Mouse (Mus musculus) kidney, embryonic 16.5 days (tissue): ENCODE measurements around the gene Ncoa6. TPM values are rescaled to one million over a fixed set of nuclear protein-coding genes. Genes with fewer than 3 reads are reported as not detected.
A peak's percentile ranks its signal among the peaks of the same experiment; 100 is the strongest.

Experiments
- ATAC-seq: fragments of 200-750 bp; cut with Nextera tagmentation; 2 replicates; pipeline ENCODE4 v1.8.0; 2017; ENCODE audit warnings: moderate TSS enrichment; ENCODE audit not compliant: low FRiP score, low TSS enrichment
- H3K27ac ChIP-seq: fragments of 300-500 bp; sonication (generic); 2 replicates; pipeline ENCODE4 v1.5.1; 2014; ENCODE audit warnings: low read length
- H3K27me3 ChIP-seq: fragments of 300-500 bp; sonication (generic); 2 replicates; pipeline ENCODE4 v1.6.1; 2014; ENCODE audit warnings: low read length, control low read depth, mixed read lengths; ENCODE audit not compliant: insufficient read depth
- H3K36me3 ChIP-seq: fragments of 300-500 bp; sonication (generic); 2 replicates; pipeline ENCODE4 v1.6.1; 2014; ENCODE audit warnings: low read length, control low read depth, mixed read lengths; ENCODE audit not compliant: insufficient read depth
- H3K4me1 ChIP-seq: fragments of 300-500 bp; sonication (generic); 2 replicates; pipeline ENCODE4 v1.6.1; 2014; ENCODE audit warnings: low read length, control low read depth, mixed read lengths; ENCODE audit not compliant: insufficient read depth
- H3K4me2 ChIP-seq: fragments of 300-500 bp; sonication (generic); replicated peaks from 2 replicates; pipeline ENCODE4 v1.6.1; 2014; ENCODE audit warnings: low read depth, low read length
- H3K4me3 ChIP-seq: fragments of 300-500 bp; sonication (generic); 2 replicates; pipeline ENCODE4 v1.5.1; 2014; ENCODE audit warnings: mild to moderate bottlenecking, low read length
- H3K9ac ChIP-seq: fragments of 300-500 bp; sonication (generic); replicated peaks from 2 replicates; pipeline ENCODE4 v1.6.1; 2014; ENCODE audit warnings: low read length
- H3K9me3 ChIP-seq: fragments of 300-500 bp; sonication (generic); 2 replicates; pipeline ENCODE4 v1.6.1; 2016; ENCODE audit warnings: low read length, control low read depth
- WGBS: fragments of 180-500 bp; shearing (Covaris S2); extraction: QIAGEN DNeasy Blood & Tissue Kit; methylation state at CpG from one replicate; pipeline ENCODE4 v1.1.7; 2014; 5-methylcytosine and 5-hydroxymethylcytosine counted together
- polyA plus RNA-seq: library from polyadenylated mRNA; unstranded; fragments of >200 nt; fragmentation: Nextera tagmentation; extraction: Ambion mirVana; gene quantifications from 2 replicates; pipeline ENCODE4 v1.2.1, GENCODE M21; 2015

Ncoa6 gene
- polyA plus RNA-seq, 1 experiment from 2014 or later: 14.2 TPM

DNA sequence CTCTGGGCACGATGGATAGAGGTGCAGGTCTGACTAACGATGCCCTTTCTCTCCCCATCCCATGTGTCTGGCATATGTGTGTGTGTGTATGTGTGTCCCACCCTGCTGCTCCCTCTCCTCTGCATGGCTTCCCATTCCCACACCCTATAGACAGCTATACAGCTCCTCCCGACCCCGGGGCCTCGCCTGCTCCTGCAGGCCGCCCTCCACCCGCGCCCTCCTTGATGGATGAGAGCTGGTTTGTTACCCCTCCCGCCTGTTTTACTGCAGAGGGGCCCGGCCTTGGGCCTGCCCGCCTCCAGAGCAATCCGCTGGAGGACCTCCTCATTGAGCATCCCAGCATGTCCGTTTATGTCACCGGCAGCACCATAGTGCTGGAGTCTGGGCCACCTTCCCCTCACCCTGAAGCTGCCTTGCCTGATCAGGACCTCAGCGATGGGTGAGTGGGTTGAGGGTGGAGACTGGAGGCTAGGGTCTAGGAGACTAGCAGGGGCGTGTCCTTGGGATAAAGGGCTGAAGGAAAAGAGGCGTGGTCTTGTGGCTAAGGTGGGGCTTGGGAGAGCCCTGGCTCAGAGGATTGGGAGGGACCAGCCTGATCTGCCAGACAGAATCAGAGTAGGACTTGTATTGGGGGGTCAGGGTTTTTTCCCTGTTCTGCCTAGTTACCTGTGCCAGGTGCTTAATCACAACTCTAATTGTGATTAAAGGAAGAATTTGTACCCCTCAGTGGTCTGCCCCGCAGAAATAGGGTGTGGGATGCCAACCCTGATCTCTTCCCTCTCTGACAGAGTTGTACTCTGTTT, 87.8 kb downstream of the Ncoa6 start:
- WGBS: 48% methylated on average over 18 of the region's 18 CpGs
- H3K9ac ChIP-seq: no peak overlapping the region

DNA sequence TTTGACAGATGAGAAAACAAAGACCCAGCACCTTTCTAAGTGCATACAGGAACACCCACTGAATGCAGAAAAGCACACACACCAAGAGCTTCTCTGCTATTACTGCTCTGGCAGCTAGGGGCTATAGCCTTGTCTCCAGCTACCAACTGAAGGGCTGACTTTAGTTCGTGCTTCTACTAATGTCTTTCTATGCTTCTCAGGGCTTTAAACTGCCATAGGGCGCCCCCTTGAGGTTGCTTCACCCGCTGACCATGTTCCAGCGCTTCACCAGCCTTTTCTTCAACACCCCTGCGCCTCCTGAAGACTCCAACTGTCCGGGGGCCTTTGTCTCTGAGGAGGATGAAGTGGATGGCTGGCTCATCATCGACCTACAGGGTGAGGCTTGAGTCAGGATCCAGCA, 88.6 kb downstream of the Ncoa6 start:
- Histone ChIP-seq H3K4me1 (peaks cover 30% of the 10 kb centered on the region), H3K36me3 (peaks cover 18% of the 10 kb centered on the region; the same call in 1 of the 2 replicates), H3K9me3 (no peaks in the 10 kb centered on the region), H3K27me3 (peaks cover 4% of the 10 kb centered on the region; the same call in 1 of the 2 replicates), H3K4me2 (no peak overlapping the region), H3K9ac (no peak overlapping the region), H3K27ac (no peak overlapping the region), H3K4me3 (no peak overlapping the region)
- no peak for ATAC-seq
- WGBS: 27% methylated on average over 7 of the region's 7 CpGs

More for the DNA sequence above, 87.8 kb downstream of the Ncoa6 start:
- ATAC-seq: no peak
- H3K4me1 ChIP-seq: peaks cover 24% of the 10 kb centered on the region
- no peak overlapping the region for H3K27ac ChIP-seq
- no peak overlapping the region for H3K4me3 ChIP-seq
- H3K27me3 ChIP-seq: no peaks in the 10 kb centered on the region
- H3K9me3 ChIP-seq: no peaks in the 10 kb centered on the region
- peaks cover 24% of the 10 kb centered on the region for H3K36me3 ChIP-seq
- H3K4me2 ChIP-seq: 0 out of 2 replicates have a peak overlapping the region, but pooled peaks have one; percentile 3

DNA sequence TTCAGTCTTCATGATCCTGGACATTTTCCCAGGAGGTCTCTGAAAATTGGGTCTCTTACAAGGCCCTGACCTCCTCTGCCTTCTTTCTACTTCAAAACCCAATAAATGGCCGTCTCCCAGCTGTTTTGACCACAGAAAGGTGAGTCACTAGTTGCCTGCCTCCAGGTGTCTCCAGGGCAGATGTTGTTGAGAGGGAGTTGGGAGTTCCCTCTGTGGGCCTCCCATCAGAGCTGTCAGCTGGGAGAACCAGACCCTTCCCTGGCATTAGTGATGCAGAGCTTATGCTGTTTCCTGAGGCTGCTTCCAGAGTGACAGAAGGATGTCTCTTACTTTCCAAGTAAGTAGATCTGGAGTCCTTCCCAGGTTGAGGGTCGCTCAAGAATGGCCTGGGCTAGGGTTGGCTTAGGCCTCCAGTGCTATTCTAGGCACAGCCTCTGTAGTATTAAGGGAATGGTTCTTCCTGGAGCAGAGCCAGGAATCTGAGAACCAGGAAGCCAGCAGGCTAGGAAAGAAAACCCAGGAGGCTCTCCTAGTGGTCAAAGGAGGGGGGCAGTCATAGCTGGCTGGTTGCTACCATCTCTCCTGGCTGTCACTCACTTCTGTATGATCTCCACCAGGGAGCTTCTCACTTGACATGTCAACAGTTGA, 90.8 kb downstream of the Ncoa6 start:
- 0 out of 2 replicates have a peak, but pooled peaks cover 7% of the 10 kb centered on the region for H3K36me3 ChIP-seq
- H3K9ac ChIP-seq: no peak overlapping the region
- peak overlapping the region; percentile 94 for H3K4me2 ChIP-seq
- peak overlapping the region; percentile 96 for H3K4me3 ChIP-seq
- H3K27me3 ChIP-seq: peaks cover 9% of the 10 kb centered on the region; the same call in 1 of the 2 replicates
- no peak overlapping the region for H3K27ac ChIP-seq
- WGBS: 79% methylated on average over 2 of the region's 2 CpGs
- no peak for ATAC-seq
- H3K4me1 ChIP-seq: peaks cover 30% of the 10 kb centered on the region
- H3K9me3 ChIP-seq: no peaks in the 10 kb centered on the region

DNA sequence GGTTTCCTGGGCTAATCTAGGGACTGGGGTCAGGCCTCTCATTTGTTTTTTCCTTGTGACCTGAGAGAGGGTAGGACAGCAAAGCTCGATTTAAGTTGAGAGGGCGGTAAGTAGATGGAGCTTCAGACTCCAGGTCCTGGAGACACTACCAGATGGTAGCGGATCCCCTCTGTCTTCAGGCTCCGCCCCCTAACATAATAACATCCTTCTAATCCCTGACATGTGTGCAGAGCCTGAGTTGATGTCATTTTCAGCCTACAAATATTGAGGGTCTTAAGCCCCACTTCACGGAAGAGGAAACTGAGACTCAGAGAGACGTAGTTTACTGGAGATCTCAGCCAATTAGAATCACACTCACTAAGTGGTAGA, 91.4 kb downstream of the Ncoa6 start:
- Histone ChIP-seq H3K4me2 (peak overlapping the region; percentile 94), H3K27ac (peak overlapping the region; percentile 98), H3K9me3 (no peaks in the 10 kb centered on the region), H3K4me1 (peaks cover 30% of the 10 kb centered on the region), H3K4me3 (peak overlapping the region; percentile 96), H3K9ac (peak overlapping the region; percentile 98), H3K36me3 (0 out of 2 replicates have a peak, but pooled peaks cover 4% of the 10 kb centered on the region), H3K27me3 (peaks cover 9% of the 10 kb centered on the region; the same call in 1 of the 2 replicates)
- WGBS: 25% methylated on average over 6 of the region's 6 CpGs
- ATAC-seq: peak; percentile 23

DNA sequence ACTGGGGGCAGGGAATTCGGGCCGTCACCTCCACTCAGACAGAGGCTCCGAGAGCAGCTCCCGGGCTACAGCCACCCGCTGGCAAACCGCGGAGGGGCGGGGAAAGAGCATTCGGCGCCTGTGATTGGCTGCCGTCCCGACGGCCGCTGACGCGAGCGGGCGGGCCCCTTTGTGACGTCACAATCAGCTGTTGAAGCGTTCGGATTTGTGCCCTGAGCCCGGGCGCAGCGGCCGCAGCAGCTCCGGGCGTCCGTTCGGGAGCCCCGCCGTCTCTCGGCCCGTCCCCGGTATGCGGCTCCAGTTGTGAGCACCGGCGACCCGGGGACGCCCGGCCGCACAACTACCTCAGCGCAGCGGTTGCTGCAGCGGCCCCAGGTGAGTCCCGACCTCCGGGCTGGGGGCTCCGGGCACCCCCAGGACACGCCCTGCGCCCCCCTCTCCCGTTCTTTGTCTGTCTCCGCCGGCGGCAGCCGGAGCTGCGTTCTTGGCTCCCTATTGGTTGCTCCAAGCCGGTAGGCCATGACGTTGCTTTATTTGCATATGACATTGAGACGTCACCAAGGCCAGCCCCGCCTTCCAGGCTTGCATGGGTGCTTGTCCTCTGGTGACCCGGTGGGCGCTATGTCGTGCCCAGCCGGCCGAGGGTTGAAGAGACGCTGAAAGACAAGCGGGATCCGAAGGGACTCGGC, 91.9 kb downstream of the Ncoa6 start:
- Histone ChIP-seq H3K4me3 (peak overlapping the region; percentile 96), H3K4me1 (peaks cover 30% of the 10 kb centered on the region), H3K9me3 (no peaks in the 10 kb centered on the region), H3K27ac (peak overlapping the region; percentile 98), H3K36me3 (no peaks in the 10 kb centered on the region), H3K9ac (peak overlapping the region; percentile 98), H3K4me2 (peak overlapping the region; percentile 94), H3K27me3 (peaks cover 9% of the 10 kb centered on the region; the same call in 1 of the 2 replicates)
- peak; percentile 92 for ATAC-seq
- WGBS: under 1% methylated on average over 67 of the region's 68 CpGs

DNA sequence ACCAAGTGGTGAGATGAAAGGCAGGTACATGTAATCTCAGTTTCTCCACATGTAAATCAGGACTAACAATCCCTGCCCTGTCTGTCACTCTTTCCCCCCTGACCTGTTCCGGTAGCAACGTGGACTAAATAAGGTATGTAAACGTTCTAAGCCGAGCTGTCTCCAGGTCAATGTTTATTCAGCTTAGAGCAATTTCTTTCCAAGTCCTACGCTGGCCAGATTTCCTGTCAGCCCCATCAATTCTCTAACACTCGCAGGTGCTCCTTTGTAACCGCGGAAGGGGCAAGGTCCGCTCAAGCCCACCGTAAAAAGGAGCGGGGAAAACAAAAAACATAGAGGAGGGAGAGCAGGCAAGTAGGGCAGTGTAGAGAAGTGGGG, 92.6 kb downstream of the Ncoa6 start:
- WGBS: under 1% methylated on average over 11 of the region's 11 CpGs
- Histone ChIP-seq H3K4me1 (peaks cover 27% of the 10 kb centered on the region), H3K9me3 (no peaks in the 10 kb centered on the region), H3K4me2 (peak overlapping the region; percentile 94), H3K9ac (peak overlapping the region; percentile 98), H3K27ac (no peak overlapping the region), H3K4me3 (peak overlapping the region; percentile 96), H3K27me3 (peaks cover 9% of the 10 kb centered on the region; the same call in 1 of the 2 replicates), H3K36me3 (no peaks in the 10 kb centered on the region)
- ATAC-seq: no peak; the same call in 1 of the 2 replicates

DNA sequence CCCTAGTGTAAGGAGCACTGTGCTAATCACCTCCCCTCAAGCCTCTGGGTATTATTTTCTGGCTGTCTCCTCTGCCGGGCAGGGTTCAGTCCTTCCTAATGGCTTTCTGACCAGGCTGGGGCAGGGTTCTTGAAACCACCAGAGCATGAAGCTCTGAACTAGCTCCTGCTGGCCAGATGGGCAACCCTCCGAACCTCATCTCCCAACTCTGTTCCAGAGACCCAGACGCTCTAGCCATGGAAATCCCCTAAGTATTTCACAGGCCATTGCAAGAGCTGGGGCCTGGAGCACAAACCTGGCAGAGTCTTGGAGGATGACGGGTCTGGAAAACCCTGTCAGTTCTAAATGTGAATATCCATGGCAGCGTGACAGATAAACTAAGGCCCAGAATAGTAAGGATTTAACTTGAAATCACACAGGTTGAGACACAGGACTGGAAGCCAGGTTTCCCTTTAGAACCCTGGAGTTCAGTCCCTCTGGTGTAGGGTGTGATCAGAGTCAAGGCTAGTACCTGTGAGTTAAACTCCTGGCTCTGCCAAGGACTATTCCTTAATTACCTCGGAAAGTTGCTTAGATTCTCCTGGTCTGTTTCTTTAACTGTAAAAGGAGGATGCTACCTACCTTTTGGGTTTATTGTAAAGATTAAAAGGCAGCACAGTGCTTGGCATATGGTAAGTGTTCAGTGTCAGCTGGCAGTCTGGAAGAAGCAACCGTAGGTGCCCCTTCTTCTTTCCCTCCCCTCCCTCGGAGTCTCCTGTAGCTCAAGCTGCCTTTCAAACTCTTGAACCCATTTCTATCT, 93.2 kb downstream of the Ncoa6 start, which contains the start of gene Trp53inp2:
Gene Trp53inp2 (plus strand): TSS at position 799 of the 799 bp plus-strand sequence.
- H3K27me3 ChIP-seq: peaks cover 9% of the 10 kb centered on the region; the same call in 1 of the 2 replicates
- H3K4me1 ChIP-seq: peaks cover 21% of the 10 kb centered on the region
- WGBS: 38% methylated on average over 8 of the region's 8 CpGs
- H3K9me3 ChIP-seq: no peaks in the 10 kb centered on the region
- H3K36me3 ChIP-seq: no peaks in the 10 kb centered on the region
- peak within 1 kb of the TSS; percentile 94 for H3K4me2 ChIP-seq
- ATAC-seq: no peak
- peak within 1 kb of the TSS; percentile 98 for H3K27ac ChIP-seq
- H3K9ac ChIP-seq: peak within 1 kb of the TSS; percentile 98
- H3K4me3 ChIP-seq: peak within 1 kb of the TSS; percentile 96

DNA sequence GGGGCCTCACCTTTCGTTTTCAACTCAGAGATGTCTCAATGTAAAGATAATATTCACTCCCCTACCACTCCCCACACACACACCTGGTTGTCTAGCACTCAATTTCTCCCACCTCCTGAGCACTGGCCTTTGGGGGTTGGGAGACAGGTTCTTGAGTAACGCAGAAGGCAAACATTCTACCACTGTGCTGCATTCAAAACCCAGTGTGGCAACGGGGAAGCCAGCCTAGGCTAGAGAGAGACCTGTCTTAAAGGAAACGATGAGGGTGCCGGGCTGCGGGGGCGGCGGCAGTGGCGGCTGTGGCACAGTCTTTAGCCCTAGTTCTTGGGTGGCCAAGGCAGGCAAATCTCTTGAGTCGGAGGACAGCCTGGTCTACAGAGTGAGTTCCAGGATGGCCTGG, 97.5 kb downstream of the Ncoa6 start:
- WGBS: 79% methylated on average over 10 of the region's 10 CpGs
- Histone ChIP-seq H3K27ac (no peak overlapping the region), H3K4me3 (no peak overlapping the region), H3K4me1 (peaks cover 8% of the 10 kb centered on the region), H3K4me2 (no peak overlapping the region), H3K9ac (no peak overlapping the region), H3K36me3 (no peaks in the 10 kb centered on the region), H3K27me3 (peaks cover 9% of the 10 kb centered on the region; the same call in 1 of the 2 replicates), H3K9me3 (no peaks in the 10 kb centered on the region)
- no peak for ATAC-seq

DNA sequence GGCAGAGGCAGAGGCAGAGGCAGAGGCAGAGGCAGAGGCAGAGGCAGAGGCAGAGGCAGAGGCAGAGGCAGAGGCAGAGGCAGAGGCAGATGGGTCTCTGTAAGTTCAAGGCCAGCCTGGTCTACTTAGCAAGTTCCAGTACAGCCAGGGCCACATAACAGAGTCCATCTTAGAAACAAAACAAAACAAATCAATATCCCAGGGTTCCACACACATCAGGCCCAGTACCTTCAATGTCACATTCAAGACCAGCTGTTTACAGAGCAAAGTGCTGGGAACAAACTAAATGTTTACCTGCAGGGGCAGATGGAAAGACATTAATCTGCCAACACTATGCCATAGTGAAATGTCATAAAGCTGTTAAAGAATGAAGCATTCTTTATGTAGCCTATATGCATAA, 99.2 kb downstream of the Ncoa6 start:
- no peak for ATAC-seq
- H3K4me2 ChIP-seq: no peak overlapping the region
- H3K9me3 ChIP-seq: no peaks in the 10 kb centered on the region
- no peaks in the 10 kb centered on the region for H3K4me1 ChIP-seq
- H3K27me3 ChIP-seq: no peaks in the 10 kb centered on the region
- H3K9ac ChIP-seq: no peak overlapping the region
- H3K27ac ChIP-seq: no peak overlapping the region
- no peak overlapping the region for H3K4me3 ChIP-seq
- no peaks in the 10 kb centered on the region for H3K36me3 ChIP-seq
